Mouse (Mus musculus): ENCODE results near the gene Eif2b3. TPM values are rescaled to one million over a fixed set of nuclear protein-coding genes. Genes with fewer than 3 reads are reported as not detected.

Gene Eif2b3
- polyA plus RNA-seq, 1 experiment from 2014 or later: 29.9 TPM

GRCm38 (mm10) chr4:116999513-117000154, 19.6 kb upstream of the Eif2b3 start:
- no peak overlapping the region for H3K4me3 ChIP-seq (ENCODE audit: low read depth, low read length)
- H3K9me3 ChIP-seq (ENCODE audit: control insufficient read depth, low read length): no peaks in the 10 kb centered on the region
- H3K9ac ChIP-seq (ENCODE audit: low read length): no peak overlapping the region
- DNase-seq (ENCODE audit: low spot score) (no peak), ATAC-seq (ENCODE audit: low FRiP score, low TSS enrichment) (no peak)
- H3K27ac ChIP-seq (replicated peaks): no peak overlapping the region
- no peak for TF ChIP-seq CTCF (IDR thresholded peaks at IDR 0.05; ENCODE audit: low read depth)
- no peak overlapping the region for H3K4me2 ChIP-seq (replicated peaks; ENCODE audit: low read depth)
- 95% methylated on average over 17 of the region's 17 CpGs for WGBS
- H3K4me1 ChIP-seq (replicated peaks; ENCODE audit: control insufficient read depth, insufficient read depth): peaks cover 3% of the 10 kb centered on the region; the same call in 1 of the 2 replicates
- peaks cover 11% of the 10 kb centered on the region for H3K36me3 ChIP-seq (ENCODE audit: control insufficient read depth, insufficient read depth, low read length)
- H3K27me3 ChIP-seq (ENCODE audit: control insufficient read depth, insufficient read depth, low read length): no peaks in the 10 kb centered on the region

GRCm38 (mm10) chr4:117001957-117002356, 17.2 kb upstream of the Eif2b3 start:
- TF ChIP-seq CTCF (IDR thresholded peaks at IDR 0.05; ENCODE audit: low read depth) (no peak), EP300 (optimal IDR thresholded peaks at IDR 0.05) (no peak)
- Histone ChIP-seq H3K27me3 (ENCODE audit: control insufficient read depth, insufficient read depth, low read length) (no peaks in the 10 kb centered on the region), H3K36me3 (ENCODE audit: control insufficient read depth, insufficient read depth, low read length) (peaks cover 12% of the 10 kb centered on the region), H3K27ac (replicated peaks) (no peak overlapping the region), H3K4me2 (replicated peaks; ENCODE audit: low read depth) (no peak overlapping the region), H3K9me3 (ENCODE audit: control insufficient read depth, low read length) (no peaks in the 10 kb centered on the region), H3K4me1 (replicated peaks; ENCODE audit: control insufficient read depth, insufficient read depth) (no peaks in the 10 kb centered on the region), H3K9ac (ENCODE audit: low read length) (no peak overlapping the region), H3K4me3 (ENCODE audit: low read depth, low read length) (no peak overlapping the region)
- no peak; the same call in 1 of the 2 replicates for ATAC-seq (ENCODE audit: low FRiP score, low TSS enrichment)
- DNase-seq (ENCODE audit: low spot score): no peak
- 92% methylated on average over 16 of the region's 16 CpGs for WGBS

DNA sequence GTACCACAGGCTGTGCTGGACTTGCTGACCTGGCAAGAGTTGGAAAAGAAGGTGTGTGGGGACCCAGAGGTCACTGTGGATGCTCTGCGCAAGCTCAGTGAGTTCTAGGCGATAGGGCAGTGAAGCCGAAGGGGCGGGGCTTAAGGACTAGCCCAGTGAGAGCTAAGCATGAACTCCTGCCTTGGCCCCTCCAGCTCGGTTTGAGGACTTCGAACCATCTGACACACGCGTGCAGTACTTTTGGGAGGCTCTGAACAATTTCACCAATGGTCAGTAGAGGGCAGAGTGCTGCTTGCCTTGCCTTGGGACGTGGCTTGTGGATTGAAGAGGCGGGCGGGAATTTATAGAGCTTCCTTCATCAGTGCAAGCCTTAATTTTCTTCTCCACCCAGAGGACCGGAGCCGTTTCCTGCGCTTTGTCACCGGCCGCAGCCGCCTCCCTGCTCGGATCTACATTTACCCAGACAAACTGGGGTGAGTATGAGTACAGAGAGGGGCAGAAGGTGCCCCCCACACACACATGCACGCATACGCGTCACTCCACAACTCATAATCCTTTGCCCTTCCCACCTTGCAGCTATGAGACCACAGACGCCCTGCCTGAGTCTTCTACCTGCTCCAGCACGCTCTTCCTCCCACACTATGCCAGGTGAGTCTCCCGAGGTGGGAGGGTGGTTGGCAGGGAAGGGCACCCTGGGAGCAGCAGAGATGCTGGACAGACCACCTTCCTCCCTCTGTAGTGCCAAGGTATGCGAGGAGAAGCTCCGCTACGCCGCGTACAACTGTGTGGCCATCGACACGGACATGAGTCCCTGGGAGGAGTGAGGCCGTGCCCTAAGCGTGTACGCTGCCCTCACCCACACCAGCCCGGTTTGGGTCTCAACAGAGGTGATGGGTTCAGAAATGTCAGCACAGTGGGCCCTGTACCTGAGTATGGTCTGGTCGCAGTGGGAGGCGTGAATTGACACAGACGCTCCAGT, 16.4 kb upstream of the Eif2b3 start:
- Histone ChIP-seq H3K36me3 (ENCODE audit: control insufficient read depth, insufficient read depth, low read length) (peaks cover 12% of the 10 kb centered on the region), H3K27ac (replicated peaks) (no peak overlapping the region), H3K4me3 (ENCODE audit: low read depth, low read length) (no peak overlapping the region), H3K9me3 (ENCODE audit: control insufficient read depth, low read length) (no peaks in the 10 kb centered on the region), H3K9ac (ENCODE audit: low read length) (no peak overlapping the region), H3K27me3 (ENCODE audit: control insufficient read depth, insufficient read depth, low read length) (no peaks in the 10 kb centered on the region), H3K4me2 (replicated peaks; ENCODE audit: low read depth) (no peak overlapping the region), H3K4me1 (replicated peaks; ENCODE audit: control insufficient read depth, insufficient read depth) (no peaks in the 10 kb centered on the region)
- peak; percentile 61 for DNase-seq (ENCODE audit: low spot score)
- 54% methylated on average over 38 of the region's 38 CpGs for WGBS
- ATAC-seq (ENCODE audit: low FRiP score, low TSS enrichment): peak; percentile 73
- peak; percentile 91 for TF ChIP-seq CTCF (IDR thresholded peaks at IDR 0.05; ENCODE audit: low read depth)
- TF ChIP-seq EP300 (optimal IDR thresholded peaks at IDR 0.05): no peak

DNA sequence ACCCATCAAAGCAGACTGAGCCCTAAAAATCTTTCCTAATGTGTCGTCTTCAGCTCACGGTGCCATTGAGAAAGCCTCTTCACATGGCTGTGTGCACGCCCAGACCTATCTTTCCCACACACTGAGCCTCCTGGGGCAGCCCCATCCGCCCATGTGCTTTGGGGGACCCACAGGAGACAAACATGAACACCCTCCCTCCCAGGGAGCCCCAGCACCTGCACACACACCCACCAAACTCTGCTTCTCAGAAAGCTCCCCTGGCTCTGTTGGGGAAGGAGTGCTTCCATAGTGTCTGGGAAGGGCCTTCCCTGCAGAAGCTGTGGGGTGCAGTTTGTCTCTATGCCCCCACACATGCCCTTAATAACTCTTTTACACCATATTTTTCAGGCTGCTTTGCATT, 14.6 kb upstream of the Eif2b3 start:
- DNase-seq (ENCODE audit: low spot score) (no peak), ATAC-seq (ENCODE audit: low FRiP score, low TSS enrichment) (no peak)
- Histone ChIP-seq H3K4me2 (replicated peaks; ENCODE audit: low read depth) (no peak overlapping the region), H3K4me3 (ENCODE audit: low read depth, low read length) (no peak overlapping the region), H3K9ac (ENCODE audit: low read length) (no peak overlapping the region), H3K27me3 (ENCODE audit: control insufficient read depth, insufficient read depth, low read length) (no peaks in the 10 kb centered on the region), H3K36me3 (ENCODE audit: control insufficient read depth, insufficient read depth, low read length) (peaks cover 4% of the 10 kb centered on the region), H3K27ac (replicated peaks) (no peak overlapping the region), H3K9me3 (ENCODE audit: control insufficient read depth, low read length) (no peaks in the 10 kb centered on the region), H3K4me1 (replicated peaks; ENCODE audit: control insufficient read depth, insufficient read depth) (no peaks in the 10 kb centered on the region)
- 82% methylated on average over 4 of the region's 4 CpGs for WGBS
- TF ChIP-seq EP300 (optimal IDR thresholded peaks at IDR 0.05): no peak
- TF ChIP-seq CTCF (IDR thresholded peaks at IDR 0.05; ENCODE audit: low read depth): no peak

GRCm38 (mm10) chr4:117005611-117006400, 13.4 kb upstream of the Eif2b3 start:
- peaks cover 4% of the 10 kb centered on the region; the same call in 1 of the 2 replicates for H3K36me3 ChIP-seq (ENCODE audit: control insufficient read depth, insufficient read depth, low read length)
- no peak overlapping the region for H3K9ac ChIP-seq (ENCODE audit: low read length)
- TF ChIP-seq CTCF (IDR thresholded peaks at IDR 0.05; ENCODE audit: low read depth): no peak
- no peak for TF ChIP-seq EP300 (optimal IDR thresholded peaks at IDR 0.05)
- no peak overlapping the region for H3K27ac ChIP-seq (replicated peaks)
- no peaks in the 10 kb centered on the region for H3K4me1 ChIP-seq (replicated peaks; ENCODE audit: control insufficient read depth, insufficient read depth)
- H3K4me2 ChIP-seq (replicated peaks; ENCODE audit: low read depth): no peak overlapping the region
- no peak overlapping the region for H3K4me3 ChIP-seq (ENCODE audit: low read depth, low read length)
- DNase-seq (ENCODE audit: low spot score) (no peak), ATAC-seq (ENCODE audit: low FRiP score, low TSS enrichment) (no peak)
- no peaks in the 10 kb centered on the region for H3K27me3 ChIP-seq (ENCODE audit: control insufficient read depth, insufficient read depth, low read length)
- WGBS: 71% methylated on average over 7 of the region's 7 CpGs
- no peaks in the 10 kb centered on the region for H3K9me3 ChIP-seq (ENCODE audit: control insufficient read depth, low read length)
